In genomic region chr11:88071113-88071512, GRCm38 (mm10) we compare ENCODE assay signal across 11 mouse cellular contexts. TPM values are rescaled to one million over a fixed set of nuclear protein-coding genes. Genes with fewer than 3 reads are reported as not detected.
DNase-seq lines count a peak whose midpoint lies in the region; ATAC-seq lines count a peak whose summit lies in the region.
"Had no signal": no experiment of that assay in that cellular context is flagged by ENCODE, and none has a peak within 500 bp of the region (broad histone marks: within the 10 kb centered on the region; RNA-seq: fewer than 3 reads in every experiment).

No protein-coding gene starts in this region.

- DNase-seq in kidney, postnatal 14 days: no peak
- DNase-seq in forebrain, embryonic 10.5 days (ENCODE audit: extremely low spot score, low spot score): no peak
- DNase-seq in yolk sac, embryonic 10.5 days (ENCODE audit: low spot score): no peak
- no peak for DNase-seq in frontal cortex, postnatal 10 days (ENCODE audit: low spot score in 2 of 2)
- DNase-seq in kidney, adult 18-20 months: no peak
- DNase-seq: embryo, embryonic 11 days; thymus, postnatal 36 days had no signal

- H3K9ac ChIP-seq in kidney, embryonic 14.5 days (ENCODE audit: low read depth, low read length): peak overlapping the region; percentile 1; the same call in 1 of the 2 replicates
- peak overlapping the region; percentile 15; the same call in 1 of the 2 replicates for H3K9ac ChIP-seq in intestine, embryonic 16.5 days (ENCODE audit: low read depth, low read length)
- H3K9ac ChIP-seq in neural tube, embryonic 12.5 days: peak overlapping the region; percentile 42; the same call in 1 of the 2 replicates
- H3K9ac ChIP-seq: limb, embryonic 15.5 days had no signal

- H3K36me3 ChIP-seq in kidney, embryonic 14.5 days (ENCODE audit: control insufficient read depth, insufficient read depth, low read length): peaks cover 28% of the 10 kb centered on the region
- H3K36me3 ChIP-seq in forebrain, embryonic 10.5 days (replicated peaks): peaks cover 35% of the 10 kb centered on the region
- peaks cover 4% of the 10 kb centered on the region; the same call in 1 of the 2 replicates for H3K36me3 ChIP-seq in intestine, embryonic 16.5 days (ENCODE audit: control insufficient read depth, insufficient read depth, low read length)
- peaks cover 21% of the 10 kb centered on the region for H3K36me3 ChIP-seq in neural tube, embryonic 12.5 days

- H3K4me3 ChIP-seq in kidney, embryonic 14.5 days (ENCODE audit: low read length): 0 out of 2 replicates have a peak overlapping the region, but pooled peaks have one; percentile 8
- peak overlapping the region; percentile 96 for H3K4me3 ChIP-seq in forebrain, embryonic 10.5 days
- no peak overlapping the region; the same call in 1 of the 2 replicates for H3K4me3 ChIP-seq in intestine, embryonic 16.5 days (ENCODE audit: low read length)
- H3K4me3 ChIP-seq in neural tube, embryonic 12.5 days: 0 out of 2 replicates have a peak overlapping the region, but pooled peaks have one; percentile 31
- H3K4me3 ChIP-seq: limb, embryonic 15.5 days had no signal

- H3K9me3 ChIP-seq in kidney, embryonic 14.5 days (ENCODE audit: control insufficient read depth, low read length): no peaks in the 10 kb centered on the region
- H3K9me3 ChIP-seq in forebrain, embryonic 10.5 days: no peaks in the 10 kb centered on the region
- H3K9me3 ChIP-seq in intestine, embryonic 16.5 days (ENCODE audit: control insufficient read depth, low read length): no peaks in the 10 kb centered on the region
- no peaks in the 10 kb centered on the region for H3K9me3 ChIP-seq in neural tube, embryonic 12.5 days
- H3K9me3 ChIP-seq: limb, embryonic 15.5 days had no signal

- ATAC-seq in kidney, embryonic 14.5 days (ENCODE audit: low FRiP score, low TSS enrichment): no peak
- no peak for ATAC-seq in intestine, embryonic 16.5 days
- no peak for ATAC-seq in neural tube, embryonic 12.5 days (ENCODE audit: low FRiP score, low read depth)

- H3K4me1 ChIP-seq in kidney, embryonic 14.5 days (ENCODE audit: control insufficient read depth, insufficient read depth, low read length): peaks cover 20% of the 10 kb centered on the region
- peaks cover 75% of the 10 kb centered on the region for H3K4me1 ChIP-seq in forebrain, embryonic 10.5 days
- H3K4me1 ChIP-seq in intestine, embryonic 16.5 days (ENCODE audit: control insufficient read depth, insufficient read depth, low read length): peaks cover 28% of the 10 kb centered on the region
- peaks cover 47% of the 10 kb centered on the region for H3K4me1 ChIP-seq in neural tube, embryonic 12.5 days

- 28% methylated on average over 5 of the region's 5 CpGs for WGBS in kidney, embryonic 14.5 days
- WGBS in forebrain, embryonic 10.5 days: 50% methylated on average over 5 of the region's 5 CpGs
- 28% methylated on average over 5 of the region's 5 CpGs for WGBS in intestine, embryonic 16.5 days
- 62% methylated on average over 5 of the region's 5 CpGs for WGBS in neural tube, embryonic 12.5 days

- no peak overlapping the region for H3K27ac ChIP-seq in kidney, embryonic 14.5 days (ENCODE audit: low read depth, low read length)
- peak overlapping the region; percentile 100; the same call in 1 of the 2 replicates for H3K27ac ChIP-seq in forebrain, embryonic 10.5 days
- no peak overlapping the region for H3K27ac ChIP-seq in intestine, embryonic 16.5 days (ENCODE audit: low read length)
- H3K27ac ChIP-seq in neural tube, embryonic 12.5 days: no peak overlapping the region
- H3K27ac ChIP-seq: limb, embryonic 15.5 days had no signal

- no peaks in the 10 kb centered on the region for H3K27me3 ChIP-seq in kidney, embryonic 14.5 days (ENCODE audit: control insufficient read depth, insufficient read depth, low read length)
- no peaks in the 10 kb centered on the region for H3K27me3 ChIP-seq in forebrain, embryonic 10.5 days (ENCODE audit: poor library complexity, severe bottlenecking)
- no peaks in the 10 kb centered on the region for H3K27me3 ChIP-seq in intestine, embryonic 16.5 days (replicated peaks; ENCODE audit: control insufficient read depth, insufficient read depth, low read length)
- H3K27me3 ChIP-seq in neural tube, embryonic 12.5 days (replicated peaks): no peaks in the 10 kb centered on the region
- H3K27me3 ChIP-seq: limb, embryonic 15.5 days had no signal

- peak overlapping the region; percentile 80 for H3K4me2 ChIP-seq in kidney, embryonic 14.5 days (replicated peaks; ENCODE audit: low read depth, low read length)
- H3K4me2 ChIP-seq in intestine, embryonic 16.5 days (ENCODE audit: low read depth, low read length): peak overlapping the region; percentile 86
- peak overlapping the region; percentile 74 for H3K4me2 ChIP-seq in neural tube, embryonic 12.5 days (replicated peaks)

RNA-seq across cellular contexts. Expression of gene Vezf1, which starts 3.0 kb away (rescaled TPM):
- polyA plus RNA-seq in kidney, embryonic 14.5 days (2014; fragmentation: Nextera tagmentation; extraction: Ambion mirVana): 39.4 and 50.7 TPM in 2 replicates
- polyA plus RNA-seq in forebrain, embryonic 10.5 days (2016; fragmentation: Nextera tagmentation; extraction: Ambion mirVana): 61.6 and 62.6 TPM in 2 replicates
- polyA plus RNA-seq in intestine, embryonic 16.5 days (2015; fragmentation: Nextera tagmentation; extraction: Ambion mirVana): 23.3 and 24.1 TPM in 2 replicates
- 73.9 and 84.7 TPM in 2 replicates for polyA plus RNA-seq in neural tube, embryonic 12.5 days (2016; fragmentation: Nextera tagmentation; extraction: Ambion mirVana)

RNA-seq across cellular contexts. Expression of gene Srsf1, which starts 23.9 kb away (rescaled TPM):
- polyA plus RNA-seq in kidney, embryonic 14.5 days (2014; fragmentation: Nextera tagmentation; extraction: Ambion mirVana): 273 and 432 TPM in 2 replicates
- polyA plus RNA-seq in forebrain, embryonic 10.5 days (2016; fragmentation: Nextera tagmentation; extraction: Ambion mirVana): 404 and 428 TPM in 2 replicates
- polyA plus RNA-seq in intestine, embryonic 16.5 days (2015; fragmentation: Nextera tagmentation; extraction: Ambion mirVana): 169 and 170 TPM in 2 replicates
- 446 and 488 TPM in 2 replicates for polyA plus RNA-seq in neural tube, embryonic 12.5 days (2016; fragmentation: Nextera tagmentation; extraction: Ambion mirVana)

RNA-seq across cellular contexts. Expression of gene Cuedc1, which starts 26.7 kb away (rescaled TPM):
- 13.2 and 17.0 TPM in 2 replicates for polyA plus RNA-seq in kidney, embryonic 14.5 days (2014; fragmentation: Nextera tagmentation; extraction: Ambion mirVana)
- 20.0 and 24.9 TPM in 2 replicates for polyA plus RNA-seq in forebrain, embryonic 10.5 days (2016; fragmentation: Nextera tagmentation; extraction: Ambion mirVana)
- polyA plus RNA-seq in intestine, embryonic 16.5 days (2015; fragmentation: Nextera tagmentation; extraction: Ambion mirVana): 8.0 and 8.5 TPM in 2 replicates
- 50.2 and 50.7 TPM in 2 replicates for polyA plus RNA-seq in neural tube, embryonic 12.5 days (2016; fragmentation: Nextera tagmentation; extraction: Ambion mirVana)
